Mouse (Mus musculus) adrenal gland, adult 2 months (tissue): ENCODE results near the gene Serpine2. TPM values are rescaled to one million over a fixed set of nuclear protein-coding genes. Genes with fewer than 3 reads are reported as not detected.

Experiments
- DNase-seq: peaks from one replicate; pipeline ENCODE4 v3.0.0; 2021
- polyA plus RNA-seq: library from polyadenylated mRNA; depleted of rRNA; stranded (reverse); fragments of >200 nt; gene quantifications from 2 replicates; pipeline ENCODE4 v1.2.3, GENCODE M21; 2012
- total RNA-seq, 2 experiments: library from RNA; stranded (reverse); gene quantifications; 2 replicates each; pipeline ENCODE4 v1.2.3; 2021

Gene Serpine2
- total and polyA plus RNA-seq, 3 experiments = 7.7 to 25.1 (median 10.2) TPM

DNA sequence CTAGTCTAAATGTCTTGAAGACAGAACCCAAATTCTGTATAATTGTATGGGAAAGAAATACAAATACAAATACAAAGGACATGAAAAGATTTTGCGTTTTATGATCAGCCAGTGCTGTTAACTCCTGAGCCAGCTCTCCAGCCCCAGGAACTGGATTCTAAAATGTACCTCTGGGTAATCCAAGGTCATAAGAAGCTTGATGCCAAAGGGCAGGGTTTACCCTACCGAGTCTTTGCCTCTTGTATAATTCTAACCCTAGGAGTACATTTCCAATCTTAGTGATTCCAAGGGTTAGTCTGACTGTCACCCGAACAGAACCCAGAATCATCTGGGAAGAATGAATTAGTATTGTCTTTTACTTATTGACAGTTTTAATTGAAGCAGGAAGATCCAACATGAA, 45.5 kb downstream of the Serpine2 start:
- DNase-seq = no peak

DNA sequence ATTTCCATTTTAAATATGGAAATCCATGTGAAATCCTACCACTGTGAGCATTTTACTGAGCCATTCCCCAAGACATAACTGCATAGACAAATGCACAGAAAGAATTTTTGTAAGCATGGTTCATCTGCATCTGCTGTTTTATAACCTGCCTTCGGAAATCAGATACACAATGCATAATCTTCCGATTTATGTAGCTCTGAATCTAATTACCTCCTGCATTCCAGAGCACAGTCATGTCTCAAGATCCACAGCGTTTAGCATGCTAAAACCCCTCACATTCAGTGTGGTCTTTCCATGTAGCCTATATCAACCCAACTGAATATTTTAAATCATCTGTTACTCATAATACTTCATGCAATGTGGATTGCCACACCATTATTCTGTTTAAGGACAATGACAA, 51.5 kb downstream of the Serpine2 start:
- DNase-seq = no peak

DNA sequence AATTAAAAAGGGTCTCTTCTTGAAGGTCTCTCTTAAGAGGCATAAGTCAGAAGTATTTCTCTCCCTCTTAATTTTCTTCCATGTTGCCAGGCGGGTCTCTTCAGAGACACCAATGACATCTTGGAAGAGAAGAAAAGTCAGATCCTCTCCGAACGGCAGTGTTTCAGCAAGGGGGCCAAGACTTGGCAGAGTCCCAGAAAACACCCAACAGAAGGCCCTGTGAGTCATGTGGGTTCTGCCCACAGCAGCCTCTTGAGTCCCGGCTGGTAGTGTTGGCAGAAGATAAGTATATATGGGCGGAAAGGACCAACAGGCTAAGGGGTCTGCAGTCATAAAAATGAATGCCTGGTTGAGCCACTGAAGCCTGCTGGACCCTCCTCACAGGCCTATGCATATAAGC, 54.1 kb downstream of the Serpine2 start:
- no peak for DNase-seq

DNA sequence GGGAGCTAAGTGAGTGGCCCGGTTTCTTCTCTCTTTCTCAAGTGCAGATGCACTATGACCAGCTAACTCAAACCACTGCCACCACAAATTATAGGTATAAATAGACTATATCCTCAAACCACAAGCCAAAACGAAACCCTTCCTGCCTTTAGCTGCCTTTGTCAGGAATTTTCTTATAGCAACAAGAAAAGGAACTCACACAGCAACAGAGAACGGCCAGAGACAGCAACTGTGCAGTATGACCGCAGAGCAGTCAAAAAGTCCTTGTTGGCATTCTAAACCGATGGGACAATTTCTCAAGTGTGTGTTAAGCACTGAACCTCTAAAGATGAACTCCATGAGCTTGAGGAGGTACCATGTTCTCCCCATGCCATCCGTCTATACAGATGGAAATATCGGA, 57.4 kb downstream of the Serpine2 start:
- no peak for DNase-seq

DNA sequence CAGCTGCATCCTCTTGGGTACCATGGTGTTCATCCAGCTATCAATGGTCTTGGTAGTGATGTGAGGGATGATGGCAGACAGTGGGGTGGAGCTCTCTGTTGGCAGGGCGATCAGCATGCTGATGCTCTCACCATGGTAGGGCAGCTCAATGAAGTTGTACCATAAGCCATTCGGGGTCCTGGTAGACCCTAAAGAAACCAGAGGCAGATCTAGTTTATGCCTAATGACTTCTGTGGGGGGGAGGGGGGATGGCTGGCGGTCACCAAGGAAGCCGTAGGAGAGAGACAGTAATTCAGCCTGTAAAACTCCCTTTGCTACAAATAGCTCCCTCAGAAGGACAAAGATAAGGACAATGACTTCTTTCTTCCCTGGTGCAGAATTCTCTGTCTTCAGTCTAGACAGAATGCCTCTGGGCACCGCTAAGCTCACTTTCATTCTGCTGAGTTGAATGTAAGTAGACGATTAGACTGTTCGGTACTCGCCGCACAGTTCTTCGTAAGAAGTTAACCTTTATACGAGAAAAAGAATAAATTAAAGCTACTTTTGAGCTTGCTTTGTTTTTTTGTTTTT, 58.0 kb downstream of the Serpine2 start:
- DNase-seq = no peak

DNA sequence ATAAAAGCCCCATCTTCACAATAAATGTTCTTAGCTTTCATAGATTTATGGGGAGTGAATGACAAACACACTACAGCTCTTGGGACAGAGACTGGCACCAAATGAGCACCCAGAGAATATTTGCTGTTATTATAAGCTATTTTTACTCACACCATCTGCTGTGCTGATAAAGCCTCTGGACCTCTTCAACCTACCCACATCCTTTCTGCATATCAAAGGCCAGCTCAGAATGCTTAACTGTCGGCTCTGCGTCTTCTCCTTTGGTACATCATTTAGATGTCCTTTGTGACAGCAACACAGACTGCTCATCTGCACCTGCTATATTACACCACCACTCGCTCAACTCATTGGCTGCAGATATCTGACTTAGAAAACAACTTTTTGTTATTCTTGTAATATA, 63.9 kb downstream of the Serpine2 start:
- DNase-seq = no peak

DNA sequence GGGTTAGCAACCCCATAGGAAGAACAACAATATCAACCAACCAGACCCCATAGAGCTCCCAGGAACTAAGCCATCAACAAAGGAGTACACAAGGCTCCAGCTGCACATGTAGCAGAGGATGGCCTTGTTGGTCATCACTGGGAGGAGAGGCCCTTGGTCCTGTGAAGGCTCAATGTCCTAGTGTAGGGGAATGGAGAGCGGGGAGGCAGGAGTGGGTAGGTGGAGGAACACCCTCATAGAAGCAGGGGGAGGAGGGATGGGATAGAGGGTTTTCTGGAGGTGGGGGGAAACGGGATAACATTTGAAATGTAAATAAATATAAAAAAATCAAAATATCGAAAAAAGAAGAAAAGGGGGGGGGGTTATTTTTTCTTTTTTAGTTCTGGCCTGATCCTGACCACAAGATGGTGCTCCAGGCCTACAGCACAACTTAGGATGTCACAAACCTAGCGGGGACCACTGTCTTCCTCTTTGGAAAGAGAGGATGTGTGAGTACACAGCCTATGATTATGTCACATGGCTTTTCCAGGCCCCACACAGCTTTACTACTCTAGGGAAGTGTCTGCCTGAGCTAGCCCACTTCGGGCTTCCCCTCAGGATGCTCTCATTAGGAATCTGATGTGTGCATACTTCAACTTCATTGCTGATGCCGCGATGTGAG, 74.6 kb downstream of the Serpine2 start:
- no peak for DNase-seq

DNA sequence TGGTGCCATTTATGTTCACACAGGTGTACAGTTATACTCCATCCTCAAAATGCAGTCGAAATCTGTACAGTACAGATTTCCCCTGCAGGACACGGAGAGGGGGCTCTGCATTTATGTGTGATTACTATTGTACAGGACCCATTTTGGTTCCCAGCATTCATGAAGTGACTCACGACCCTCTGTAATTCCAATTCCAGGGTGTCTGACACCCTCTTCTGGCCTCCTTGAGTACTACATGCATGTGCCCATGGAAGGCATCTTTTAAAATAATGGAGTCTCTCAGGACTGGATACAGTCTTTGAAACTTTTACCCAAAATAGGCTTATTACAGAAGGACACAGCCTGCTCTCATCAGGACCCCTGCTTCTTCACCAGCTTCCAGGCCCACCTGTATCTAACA, 78.5 kb downstream of the Serpine2 start:
- no peak for DNase-seq

DNA sequence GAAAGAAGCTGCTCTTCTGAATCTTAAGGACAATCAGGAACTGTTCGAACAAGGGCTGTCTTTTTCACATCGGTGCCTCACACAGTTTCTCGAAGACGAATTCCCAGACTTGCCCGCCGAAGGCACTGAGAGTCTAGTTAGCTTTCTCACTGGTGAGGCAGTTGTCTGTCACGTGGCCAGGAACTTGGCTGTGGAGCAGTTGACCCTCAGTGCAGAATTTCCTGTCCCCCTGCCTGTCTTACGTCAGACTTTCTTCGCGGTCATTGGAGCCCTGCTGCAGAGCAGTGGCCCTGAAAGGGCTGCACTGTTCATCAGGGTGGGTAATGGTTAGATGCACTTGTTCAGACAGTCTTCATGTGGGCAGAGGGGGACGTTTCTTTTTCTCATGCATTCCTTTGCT, 83.0 kb downstream of the Serpine2 start:
- DNase-seq = no peak

DNA sequence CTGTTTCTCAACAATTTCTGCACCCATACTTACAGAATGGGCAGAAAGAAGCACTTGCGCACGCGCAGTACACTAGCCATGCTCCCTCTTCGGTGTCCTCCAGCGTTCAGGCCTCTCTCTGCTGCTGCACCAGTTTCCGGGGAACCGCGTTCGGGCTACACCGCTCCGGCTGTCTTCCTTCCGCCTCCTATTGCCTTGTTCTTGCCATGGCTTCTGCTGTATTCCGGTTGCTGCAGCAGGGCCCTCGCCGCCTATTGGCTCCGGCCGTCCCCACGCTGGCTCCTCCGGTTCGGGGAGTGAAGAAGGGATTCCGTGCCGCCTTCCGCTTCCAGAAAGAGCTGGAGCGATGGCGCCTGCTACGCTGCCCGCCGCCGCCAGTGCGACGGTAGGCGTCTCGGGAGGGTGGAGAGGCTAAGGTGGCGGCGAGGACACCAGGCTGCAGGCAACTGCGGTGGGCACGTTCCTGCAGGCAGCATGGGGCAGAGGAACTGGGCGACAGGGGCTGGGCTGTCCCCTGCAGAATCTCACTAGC, 85.0 kb downstream of the Serpine2 start, which contains the start of the genes Mrpl44 and Wdfy1:
Gene Mrpl44, plus strand, starts transcription at position 92 of the 532 bp plus-strand sequence.
Gene Wdfy1, minus strand, starts transcription at position 217 of the 532 bp plus-strand sequence.
- DNase-seq = peak; percentile 98

DNA sequence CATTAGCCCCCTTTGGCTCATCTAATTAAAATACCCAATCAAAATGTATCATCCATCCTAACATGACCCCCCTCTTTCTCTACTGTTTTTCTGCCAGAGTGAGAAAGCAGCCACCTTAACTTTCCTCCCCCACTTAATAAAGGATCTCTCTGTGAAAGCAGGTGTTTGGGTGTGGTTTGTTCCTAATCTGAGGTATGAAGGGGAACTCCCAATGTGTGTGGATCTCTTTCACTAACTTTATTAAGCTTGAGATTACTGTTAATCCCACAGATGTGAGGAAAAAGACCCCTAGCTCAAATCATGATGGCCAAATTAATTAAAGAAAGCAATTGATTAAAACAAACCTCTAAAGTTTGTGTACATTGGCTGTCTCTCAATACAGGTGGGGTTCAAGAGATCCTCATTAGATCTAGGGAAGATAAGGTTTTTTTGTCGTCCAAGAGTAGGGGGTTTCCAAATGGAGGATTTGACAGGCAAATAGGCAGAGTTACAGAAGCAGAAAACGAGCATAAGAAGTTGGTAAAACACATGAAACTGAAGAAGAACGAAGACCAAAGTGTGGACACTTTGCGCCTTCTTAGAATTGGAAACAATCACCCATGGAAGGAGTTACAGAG, 86.7 kb downstream of the Serpine2 start:
- DNase-seq = no peak

DNA sequence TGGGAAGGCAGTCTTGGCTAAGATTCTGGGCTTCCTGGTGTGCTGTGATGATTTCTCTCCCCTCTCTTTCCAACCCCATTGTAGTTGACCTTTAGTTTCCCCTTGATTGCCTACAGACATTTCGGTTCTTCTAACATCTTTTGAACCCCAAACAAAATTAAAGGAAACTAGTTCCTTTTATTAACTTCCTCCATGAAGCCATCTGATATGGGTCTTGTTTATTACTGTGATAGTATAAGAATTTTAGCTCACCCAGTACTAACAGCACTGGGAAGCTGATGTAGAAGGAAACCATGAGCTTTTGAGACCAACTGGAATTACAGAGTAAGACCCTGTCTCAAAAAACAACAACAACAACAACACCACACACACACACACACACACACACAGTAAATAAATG, 92.7 kb downstream of the Serpine2 start:
- DNase-seq = no peak

DNA sequence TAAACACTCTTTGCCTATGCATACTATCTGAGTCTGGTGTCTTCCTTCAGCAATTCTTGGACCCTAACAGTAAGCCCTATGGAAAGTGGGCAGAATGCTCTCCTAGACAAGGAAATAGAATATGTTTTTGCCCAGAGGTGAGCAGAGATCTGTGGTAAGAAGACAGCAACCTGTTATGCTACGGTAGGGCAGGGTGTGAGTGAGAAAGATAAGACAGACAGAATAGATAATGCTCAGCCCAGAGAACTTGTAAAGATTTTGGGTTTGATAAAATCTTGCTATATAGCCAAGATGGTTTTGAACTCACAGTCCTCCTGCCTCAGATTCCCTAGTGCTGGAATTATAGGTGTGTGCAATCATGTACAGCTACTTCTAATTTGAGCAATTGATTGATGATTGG, 96.5 kb downstream of the Serpine2 start:
- DNase-seq = no peak

DNA sequence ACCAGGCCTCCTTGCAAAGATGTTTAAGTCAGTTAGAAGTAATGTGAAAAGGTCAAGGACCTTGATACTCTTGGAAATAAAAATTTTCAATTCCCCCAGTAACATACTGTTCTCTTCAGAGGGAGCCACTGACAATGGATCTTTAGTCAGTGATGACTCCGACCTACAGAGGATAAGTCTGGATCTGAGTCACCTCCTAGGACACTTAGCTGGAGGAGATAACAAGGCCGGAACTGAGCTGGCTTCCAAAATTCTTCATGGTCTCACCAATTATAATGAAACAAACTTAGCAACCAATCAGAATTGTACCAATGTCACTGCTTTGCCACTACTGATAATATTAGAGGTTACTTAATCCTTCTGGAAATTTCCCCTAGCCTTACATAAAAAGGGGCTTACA, 96.9 kb downstream of the Serpine2 start:
- peak; percentile 57 for DNase-seq

DNA sequence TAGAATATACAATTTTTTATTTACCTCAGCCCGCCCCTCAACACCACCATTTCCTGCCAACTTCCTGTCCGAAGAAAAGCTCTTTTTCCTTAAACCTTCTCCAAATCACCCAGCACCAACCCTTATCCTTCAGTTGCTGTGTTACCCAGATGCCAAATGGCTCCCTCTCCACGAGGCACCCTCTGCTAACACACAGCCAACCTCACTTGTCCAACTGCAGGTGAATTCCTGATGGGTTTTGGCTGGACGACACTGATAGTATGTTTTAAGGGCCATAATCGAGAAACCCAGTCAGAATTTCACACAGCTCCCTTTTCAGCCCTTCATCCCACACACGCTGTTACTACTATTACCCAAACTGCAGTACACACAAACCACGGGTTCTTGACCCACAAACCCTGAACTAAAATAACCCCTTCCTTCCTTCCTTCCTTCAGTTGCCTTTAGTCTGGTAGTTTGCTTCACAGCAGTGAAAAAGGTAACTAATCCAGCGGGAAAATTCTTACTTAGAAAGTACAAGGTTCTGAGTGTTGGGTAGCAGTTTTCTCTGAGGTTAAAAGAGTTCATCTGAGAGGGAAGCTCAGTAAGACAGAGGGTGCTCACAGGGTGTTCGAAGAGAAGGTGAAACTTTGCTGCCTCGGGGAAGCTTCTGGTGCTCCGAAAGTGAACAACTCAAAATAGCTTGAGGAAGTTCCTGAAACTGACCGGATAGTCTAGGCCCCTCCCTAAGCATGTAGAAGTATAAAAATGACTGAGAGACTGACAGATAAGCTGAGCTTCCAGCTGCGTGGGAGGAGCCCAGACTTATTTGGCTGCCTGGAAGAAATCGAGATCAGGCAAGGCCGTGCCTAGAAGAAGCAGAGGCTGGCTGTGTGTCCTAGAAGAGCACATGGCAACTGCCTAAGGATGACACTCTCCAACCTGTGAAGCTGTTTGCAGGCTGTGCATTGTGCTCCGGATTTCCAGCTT, 98.4 kb downstream of the Serpine2 start:
- no peak for DNase-seq

DNA sequence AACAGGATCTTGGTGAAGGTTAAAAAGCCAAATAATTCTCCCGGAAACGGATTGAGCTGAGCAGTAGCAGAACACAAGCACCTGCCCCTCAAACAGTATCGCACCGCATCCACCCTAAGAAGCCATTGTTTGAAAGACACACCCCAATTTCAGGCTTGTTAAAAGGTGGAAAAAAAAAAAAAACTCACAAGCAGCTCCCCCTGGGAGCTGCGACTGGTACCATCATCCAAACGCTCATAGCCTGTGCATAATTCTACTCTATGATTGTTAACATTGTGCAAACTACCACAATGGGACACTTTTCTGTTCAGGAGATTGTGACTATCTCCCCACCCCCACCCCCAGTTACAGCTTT, 99.1 kb downstream of the Serpine2 start:
- DNase-seq = no peak

DNA sequence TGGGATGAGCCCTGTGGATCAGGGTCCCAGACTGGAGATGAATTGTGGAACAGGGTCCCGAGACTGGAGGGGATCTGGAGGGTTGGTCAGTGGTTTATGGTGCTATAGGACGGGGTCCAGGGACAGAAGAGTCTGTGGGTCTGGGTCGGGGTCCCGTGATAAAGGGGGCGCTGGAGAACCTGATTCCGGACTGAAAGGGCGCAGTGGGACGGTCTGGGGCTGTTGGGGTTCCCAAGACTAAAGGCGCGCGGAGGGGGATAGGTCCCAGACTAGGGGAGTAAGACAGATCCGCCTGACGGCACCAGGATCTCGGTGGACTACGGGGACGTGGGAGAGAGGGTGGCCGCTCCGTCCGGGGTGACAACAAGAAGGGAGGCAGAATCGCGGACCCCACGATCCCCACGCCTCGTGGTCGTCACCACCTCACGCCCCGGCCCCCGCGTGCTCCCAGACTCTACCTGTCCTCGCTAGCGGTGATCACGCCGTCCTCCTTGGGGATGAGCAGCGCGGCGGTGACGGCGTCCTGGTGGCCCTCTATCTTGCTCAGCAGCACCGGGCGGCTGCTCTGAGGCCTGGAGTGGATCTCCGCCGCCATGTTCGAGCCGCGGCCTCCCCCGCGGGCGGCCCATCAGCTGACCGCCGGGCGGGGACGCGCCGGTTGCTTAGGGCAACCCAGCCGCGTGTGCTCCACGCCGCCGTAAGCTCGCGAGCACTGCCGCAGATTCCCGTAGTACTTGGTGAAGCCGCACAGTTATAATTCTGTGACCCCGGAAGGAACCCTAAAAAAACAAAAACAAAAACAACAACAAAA, 99.7 kb downstream of the Serpine2 start:
- peak; percentile 89 for DNase-seq

DNA sequence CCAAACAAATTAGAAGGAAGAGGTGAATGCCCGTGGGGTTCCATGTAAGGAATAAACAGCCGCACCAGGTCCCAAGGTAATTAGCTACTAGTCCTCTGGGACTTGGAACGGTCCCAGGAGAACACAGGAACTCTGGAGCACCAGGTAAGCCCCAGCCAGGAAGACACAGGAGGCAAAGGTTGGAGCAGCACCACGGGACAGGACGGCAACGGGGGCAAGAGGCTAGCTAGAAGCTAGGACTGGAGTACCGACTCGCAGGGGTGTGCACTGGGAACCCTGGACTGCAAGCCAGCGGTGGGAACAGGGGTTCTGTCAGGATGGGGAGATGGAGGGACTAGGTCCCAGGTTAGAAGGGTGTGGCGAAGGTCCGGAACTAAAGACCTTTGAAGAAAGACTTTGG, 100.3 kb downstream of the Serpine2 start:
- peak; percentile 50 for DNase-seq

DNA sequence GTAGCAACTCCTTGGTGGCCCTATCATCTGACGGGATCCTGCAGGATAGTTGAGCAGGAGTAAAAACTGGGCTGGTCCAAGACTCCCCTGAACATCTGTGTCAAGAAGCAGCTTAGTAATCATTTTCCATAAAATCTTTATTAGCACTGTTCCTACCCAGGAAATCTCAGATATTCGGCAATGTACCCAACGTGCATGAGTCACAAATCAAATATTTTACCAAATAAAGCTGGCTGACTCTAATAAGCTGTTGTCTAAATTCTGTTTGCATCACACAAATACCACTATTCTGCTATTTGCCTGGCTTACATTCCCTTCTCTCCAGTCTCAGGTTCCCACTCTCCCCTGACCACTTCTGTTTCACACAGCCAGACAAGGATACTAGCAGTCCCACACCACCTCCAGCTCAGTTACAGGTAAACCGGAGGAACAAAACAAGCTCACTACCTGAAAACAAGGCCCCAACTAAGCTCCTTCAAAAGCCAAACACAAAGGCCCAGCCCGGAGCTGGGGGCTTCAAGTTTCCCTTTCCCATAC, 101.5 kb downstream of the Serpine2 start:
- no peak for DNase-seq

DNA sequence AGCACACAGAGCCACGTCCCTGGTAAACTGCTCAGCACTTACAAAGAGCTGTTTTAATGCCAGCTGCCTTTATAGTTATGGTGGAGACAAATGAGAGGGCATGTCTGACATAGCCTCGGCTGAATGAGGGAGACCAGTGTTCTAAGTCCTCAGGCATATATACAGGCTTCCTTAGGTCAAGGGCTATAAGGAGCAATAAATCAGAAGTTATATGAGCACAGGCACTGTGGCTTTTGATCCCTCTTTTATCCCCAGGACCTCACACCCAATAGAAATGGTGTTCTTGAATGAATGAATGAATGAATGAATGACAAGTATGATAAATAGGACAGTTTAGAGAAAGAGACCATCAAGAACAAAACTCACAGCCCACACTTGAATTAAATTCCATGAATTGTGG, 102.0 kb downstream of the Serpine2 start:
- no peak for DNase-seq

DNA sequence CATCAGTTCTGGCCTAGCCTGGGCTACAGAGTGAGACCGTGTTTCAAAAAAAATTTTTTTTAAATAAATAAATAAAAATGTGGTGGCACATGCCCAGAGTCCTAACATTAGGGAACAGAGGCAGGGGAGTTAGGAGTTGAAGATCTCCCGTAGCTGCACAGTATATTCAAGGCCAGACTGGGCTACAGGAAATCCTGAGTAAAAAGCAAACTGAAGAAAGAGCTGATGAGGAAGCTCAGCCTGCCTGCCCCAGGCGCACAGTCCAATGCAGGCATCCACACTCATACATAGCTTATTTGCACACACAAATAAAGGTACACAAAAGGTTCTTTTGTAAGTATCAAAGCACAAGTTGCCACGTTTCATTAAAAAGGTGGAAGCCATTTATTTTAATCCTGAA, 103.4 kb downstream of the Serpine2 start:
- no peak for DNase-seq
